Mouse (Mus musculus) fibroblast of lung, adult 2 months (primary cell): ENCODE data around the gene Med29.
"Not testable (repeated sequence)": the region's sequence is repeated elsewhere in the genome, so short reads cannot be mapped to it uniquely, and the experiment has no call there.

ENCODE experiments used
- DNase-seq: peaks from one replicate; pipeline ENCODE4 v3.0.0-alpha.2; 2011; ENCODE audit warnings: low read depth

Gene Med29

GRCm38 (mm10) chr7:28395425-28395824, 2.9 kb upstream of the Med29 start:
- no peak for DNase-seq

- DNase-seq: no peak
Observed at GRCm38 (mm10) chr7:28393272-28393951, 904 bp upstream of the Med29 start.

GRCm38 (mm10) chr7:28390331-28390730, 2.2 kb downstream of the Med29 start:
- DNase-seq: no peak

- not testable (repeated sequence) for DNase-seq
Observed at GRCm38 (mm10) chr7:28387384-28387783, 5.1 kb downstream of the Med29 start.

GRCm38 (mm10) chr7:28386877-28387276, 5.6 kb downstream of the Med29 start:
- not testable (repeated sequence) for DNase-seq

- peak; percentile 62 for DNase-seq
Observed at GRCm38 (mm10) chr7:28386462-28386861, 6.0 kb downstream of the Med29 start.

GRCm38 (mm10) chr7:28386007-28386406, 6.5 kb downstream of the Med29 start:
- no peak for DNase-seq

GRCm38 (mm10) chr7:28385196-28385595, 7.3 kb downstream of the Med29 start:
- DNase-seq: no peak

- no peak for DNase-seq
Observed at GRCm38 (mm10) chr7:28384162-28384561, 8.3 kb downstream of the Med29 start.

- no peak for DNase-seq
Observed at GRCm38 (mm10) chr7:28383606-28384005, 8.9 kb downstream of the Med29 start.

- DNase-seq: peak; percentile 71
Observed at GRCm38 (mm10) chr7:28382981-28383396, 9.5 kb downstream of the Med29 start.

- DNase-seq: no peak
Observed at GRCm38 (mm10) chr7:28382347-28382951, 10.1 kb downstream of the Med29 start.

GRCm38 (mm10) chr7:28381938-28382337, 10.6 kb downstream of the Med29 start:
- DNase-seq: peak; percentile 80

GRCm38 (mm10) chr7:28381017-28381790, 11.3 kb downstream of the Med29 start:
- DNase-seq: peak; percentile 95

GRCm38 (mm10) chr7:28380237-28381016, 12.1 kb downstream of the Med29 start, which contains the start of gene Zfp36:
Zfp36 (minus strand) TSS chr7:28380253.
- no peak for DNase-seq

GRCm38 (mm10) chr7:28378769-28379651, 13.5 kb downstream of the Med29 start:
- DNase-seq: peak; percentile 59

GRCm38 (mm10) chr7:28378066-28378690, 14.3 kb downstream of the Med29 start:
- DNase-seq: no peak

GRCm38 (mm10) chr7:28377190-28378065, 15.1 kb downstream of the Med29 start:
- no peak for DNase-seq

GRCm38 (mm10) chr7:28376011-28376771, 16.3 kb downstream of the Med29 start:
- DNase-seq: no peak
